Mouse (Mus musculus) kidney, postnatal 36 days (tissue): ENCODE measurements at regions not wholly inside any gene's neighbourhood (a gene's known extent, or its start where the extent isn't known, plus 50 kb on each side); places are given as distances from the start of the nearest gene placed in this dataset.

Experiments used
- DNase-seq, 2 experiments: peaks; one replicate each; pipeline ENCODE4 v3.0.0; 2021 to 2022; ENCODE audit warnings: mixed read lengths in 2 of 2

DNA sequence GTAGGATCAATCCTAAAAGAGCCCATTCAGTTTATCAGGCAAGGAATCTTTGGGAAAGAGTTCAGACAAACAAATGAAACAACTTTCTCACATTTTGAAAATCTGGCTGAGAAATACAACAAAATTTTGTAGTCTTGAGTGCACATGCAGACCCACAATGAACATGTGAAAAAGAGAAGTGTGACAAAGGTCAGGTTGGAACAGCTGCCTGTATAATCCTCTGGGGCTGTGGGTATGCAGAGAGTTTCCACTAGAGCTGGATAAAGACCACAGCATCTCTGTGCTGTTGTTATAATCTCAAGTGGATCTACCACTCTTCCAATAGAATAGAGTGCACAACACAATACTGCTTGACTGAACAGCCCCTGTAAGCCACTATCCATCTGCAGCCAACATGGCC, 482.3 kb downstream of the Irx1 start:
- no peak for DNase-seq

DNA sequence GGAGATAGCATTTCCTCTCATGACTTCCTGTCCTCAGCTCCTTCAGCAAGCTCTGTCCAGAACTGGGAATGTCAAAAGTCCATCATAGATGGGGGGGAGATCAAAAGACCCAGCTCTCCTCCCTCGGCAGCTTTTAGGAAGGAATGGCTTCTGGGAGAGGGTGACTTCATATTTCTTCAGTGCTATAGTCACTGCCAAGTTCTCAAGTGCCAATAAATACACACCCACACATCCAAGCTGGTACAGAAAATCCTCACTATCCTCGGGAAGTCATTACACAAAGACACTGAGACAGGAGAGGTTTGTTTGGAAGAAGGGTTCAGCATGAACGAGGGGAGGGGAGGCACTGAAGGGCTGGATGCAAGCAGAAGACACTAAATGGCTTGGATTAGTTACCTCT, 502.0 kb downstream of the Irx1 start:
- no peak for DNase-seq

DNA sequence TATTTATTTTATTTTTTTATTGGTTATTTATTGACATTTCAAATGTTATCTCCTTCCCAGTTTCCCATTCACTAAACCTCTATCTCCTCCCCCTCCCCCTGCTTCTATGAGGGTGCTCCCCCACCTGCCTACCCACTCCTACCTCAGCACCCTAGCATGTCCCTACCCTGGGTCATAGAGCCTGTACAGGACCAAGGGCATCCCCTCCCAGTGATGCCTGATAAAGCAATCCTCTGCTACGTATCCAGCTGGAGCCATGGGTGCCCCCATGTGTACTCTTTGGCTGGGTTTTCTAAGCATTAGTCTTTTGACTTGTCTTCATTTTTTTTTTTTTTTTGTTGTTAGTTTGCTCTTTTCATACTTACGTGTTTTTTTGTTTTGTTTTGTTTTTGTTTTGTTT, 502.9 kb downstream of the Irx1 start:
- DNase-seq: no peak

DNA sequence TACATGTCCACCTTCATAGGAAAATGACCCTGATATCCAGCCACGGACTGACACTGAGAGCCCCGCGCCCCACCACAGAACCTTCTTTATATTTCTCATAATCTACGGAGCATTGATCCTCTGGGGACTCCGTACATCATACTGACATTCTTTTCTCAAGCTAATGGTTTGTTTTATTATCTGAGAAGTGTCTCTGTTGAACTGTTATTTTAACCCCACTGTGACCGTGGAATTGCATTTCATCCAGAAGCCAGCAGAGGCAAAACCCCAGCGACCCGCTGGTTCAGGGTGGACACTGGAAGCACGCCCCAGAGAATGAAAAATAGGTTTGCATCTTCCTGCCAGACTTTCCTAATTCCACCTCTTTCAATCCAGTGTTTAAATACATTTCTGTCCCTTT, 503.4 kb downstream of the Irx1 start:
- DNase-seq: no peak

DNA sequence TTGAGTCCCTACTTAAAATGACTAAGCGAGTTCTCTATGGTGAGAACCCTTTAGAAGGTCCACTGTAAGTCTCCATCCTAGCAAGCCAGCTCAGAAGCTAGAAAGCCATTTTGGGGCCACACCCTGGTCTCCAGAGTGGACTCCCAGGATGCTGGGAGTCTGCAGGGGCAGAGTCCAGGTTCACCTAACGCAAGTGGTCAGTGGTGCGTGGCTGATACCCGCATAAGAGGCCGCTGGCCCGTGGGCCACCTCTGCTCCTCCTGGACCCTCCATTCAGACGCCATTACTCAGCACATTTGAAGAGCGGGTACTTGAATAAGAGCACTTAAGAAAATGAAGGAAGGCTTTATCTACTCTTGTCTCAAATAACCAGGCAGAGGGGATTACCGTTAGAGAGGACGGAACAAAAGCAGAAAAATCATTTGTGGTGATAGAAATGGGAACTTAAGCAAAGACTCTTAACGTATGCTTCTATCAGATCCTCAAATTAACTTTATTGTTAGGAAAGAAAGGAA, 504.4 kb downstream of the Irx1 start:
- DNase-seq: peak; percentile 26 to 52

DNA sequence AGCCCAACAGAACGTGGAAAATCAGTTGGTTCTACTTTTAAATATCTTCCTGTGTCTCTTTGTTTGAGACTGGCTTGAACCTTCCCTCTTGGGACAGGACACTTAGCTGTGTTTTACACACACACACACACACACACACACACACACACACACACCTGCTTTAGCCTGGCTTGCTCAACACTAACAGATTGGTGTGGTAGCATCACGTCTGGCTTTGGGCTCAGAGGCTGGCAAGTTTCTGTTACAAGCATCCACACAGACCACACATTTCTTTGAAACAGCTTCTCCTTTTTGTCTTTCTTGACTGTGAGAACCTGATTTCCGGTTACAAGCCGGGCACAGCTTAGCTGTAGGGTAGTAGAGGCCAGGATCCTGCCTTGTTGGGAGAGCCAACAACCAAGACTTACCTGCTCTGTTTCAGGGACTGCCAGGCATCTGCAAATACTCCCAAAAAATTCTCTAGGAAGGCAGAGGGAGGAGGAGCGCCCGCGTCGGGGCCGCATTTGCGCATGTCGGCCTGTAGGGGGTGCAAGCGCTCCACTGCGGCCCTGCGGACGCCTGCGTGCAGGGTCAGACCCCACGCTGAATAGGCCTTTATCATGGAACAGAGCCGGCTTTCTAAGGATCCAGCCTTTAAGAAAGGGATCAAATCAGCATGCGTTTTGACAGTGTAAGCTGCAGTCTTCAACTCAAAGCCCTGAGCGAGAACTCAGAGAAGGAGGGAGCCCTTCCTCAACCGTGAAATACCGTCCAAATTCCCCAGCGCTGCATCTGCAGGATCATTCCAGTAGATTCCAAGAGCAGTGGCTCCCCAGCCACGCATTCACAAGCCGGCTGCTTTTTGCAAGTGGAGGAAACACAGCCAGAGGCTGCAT, 505.2 kb downstream of the Irx1 start:
- peak; percentile 38 to 79 for DNase-seq

DNA sequence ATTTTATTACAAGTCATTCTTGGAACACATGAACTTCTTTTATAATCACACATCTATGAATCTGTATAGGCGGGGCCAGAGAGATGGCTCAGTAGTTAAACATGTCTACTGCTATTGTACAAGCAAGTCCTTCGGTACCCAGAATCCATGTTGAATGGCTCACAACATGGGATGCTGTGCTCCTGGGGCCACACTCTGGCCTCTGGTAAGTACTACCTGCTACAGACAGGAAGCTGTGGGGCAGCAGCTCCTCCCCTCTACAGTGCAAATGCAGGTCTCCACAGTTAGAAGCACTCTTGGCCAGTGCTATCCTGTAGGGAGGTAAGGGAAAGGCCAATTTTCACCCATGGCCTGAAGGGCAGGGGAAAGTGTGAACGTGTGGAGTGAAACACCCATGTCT, 506.0 kb downstream of the Irx1 start:
- no peak for DNase-seq

DNA sequence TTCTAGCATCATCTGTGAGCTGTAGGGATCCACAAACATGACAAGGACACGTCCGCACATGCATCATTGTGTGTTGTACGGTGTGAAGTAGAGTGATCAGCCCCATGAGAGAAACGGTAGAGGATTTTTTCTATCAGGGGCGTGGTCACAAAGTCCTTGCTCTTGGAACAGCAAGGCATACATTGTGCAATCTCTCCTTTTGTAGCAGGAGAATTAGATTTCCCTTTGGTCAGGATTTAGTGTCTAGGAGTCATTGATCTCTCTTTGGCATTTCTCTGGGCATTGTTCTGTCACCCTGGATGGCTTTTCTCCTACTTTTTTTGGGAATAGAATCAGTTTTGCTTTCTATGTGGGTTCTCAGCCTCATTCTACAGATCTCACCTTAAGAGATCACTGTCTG, 511.3 kb downstream of the Irx1 start:
- no peak for DNase-seq

DNA sequence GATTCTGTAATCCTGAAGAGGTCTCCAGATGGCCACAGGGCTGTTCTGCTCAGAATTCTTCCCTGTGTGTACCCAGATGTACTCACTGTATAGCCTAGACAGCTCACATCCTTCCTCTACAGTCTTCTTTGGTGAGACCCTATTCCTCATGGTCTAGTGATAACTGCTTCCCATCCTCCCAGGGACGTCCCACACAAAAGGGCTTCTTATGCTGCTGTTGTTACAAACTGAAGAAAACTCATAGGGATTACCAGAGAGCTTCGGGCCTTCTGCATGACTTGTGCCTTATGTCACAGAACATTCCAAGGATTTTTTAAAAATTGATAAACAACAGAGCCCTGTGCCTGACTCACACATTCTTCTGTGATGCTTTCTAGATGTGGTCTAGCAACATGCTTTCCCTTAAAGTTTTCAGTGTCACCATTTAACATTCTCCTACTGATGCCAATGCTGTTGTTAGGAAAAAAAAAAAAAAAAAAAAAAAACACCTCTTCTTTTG, 525.9 kb downstream of the Irx1 start:
- no peak for DNase-seq

DNA sequence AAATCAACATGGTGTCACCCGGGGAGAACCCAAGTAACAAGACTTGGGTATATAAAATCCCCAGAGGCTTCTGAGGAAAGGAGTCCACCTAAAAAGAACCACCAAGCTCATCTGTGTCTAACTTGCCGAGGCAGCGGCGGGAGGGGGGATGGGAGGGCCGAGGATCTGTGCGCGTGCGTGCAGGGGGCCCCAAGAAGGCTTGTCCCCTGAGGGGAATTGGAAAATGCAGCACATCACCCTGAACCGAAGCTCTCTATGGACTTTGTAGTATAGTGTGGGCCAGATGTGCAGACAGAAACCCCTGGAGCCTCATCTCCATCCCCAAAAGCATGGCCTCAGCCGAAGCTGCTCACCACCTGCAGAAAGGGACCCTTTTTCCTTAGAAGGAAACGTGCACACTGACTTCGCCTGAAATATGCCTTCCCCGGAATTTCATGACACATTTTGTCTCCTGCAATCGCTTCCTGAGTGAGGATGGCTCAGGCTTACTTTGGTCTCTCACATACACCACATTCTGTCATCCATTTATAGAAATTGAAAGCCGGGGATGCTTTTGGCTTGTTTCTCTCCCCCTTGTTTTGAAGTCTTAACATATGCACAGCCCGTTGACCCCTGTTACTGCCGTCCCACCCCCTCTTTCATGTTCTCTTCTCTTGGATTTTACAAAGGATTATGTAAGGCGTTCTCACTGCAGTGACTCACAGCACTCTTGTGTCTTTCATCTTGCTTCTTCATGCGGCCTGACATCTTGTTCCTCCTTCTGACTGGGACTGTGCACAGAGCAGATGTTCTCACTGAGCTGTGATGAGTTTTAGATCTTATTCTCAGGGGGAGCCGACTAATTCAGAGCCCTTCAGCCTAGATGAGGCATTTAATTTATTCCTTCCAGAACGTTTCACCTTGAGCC, 559.6 kb downstream of the Irx1 start:
- no peak for DNase-seq

DNA sequence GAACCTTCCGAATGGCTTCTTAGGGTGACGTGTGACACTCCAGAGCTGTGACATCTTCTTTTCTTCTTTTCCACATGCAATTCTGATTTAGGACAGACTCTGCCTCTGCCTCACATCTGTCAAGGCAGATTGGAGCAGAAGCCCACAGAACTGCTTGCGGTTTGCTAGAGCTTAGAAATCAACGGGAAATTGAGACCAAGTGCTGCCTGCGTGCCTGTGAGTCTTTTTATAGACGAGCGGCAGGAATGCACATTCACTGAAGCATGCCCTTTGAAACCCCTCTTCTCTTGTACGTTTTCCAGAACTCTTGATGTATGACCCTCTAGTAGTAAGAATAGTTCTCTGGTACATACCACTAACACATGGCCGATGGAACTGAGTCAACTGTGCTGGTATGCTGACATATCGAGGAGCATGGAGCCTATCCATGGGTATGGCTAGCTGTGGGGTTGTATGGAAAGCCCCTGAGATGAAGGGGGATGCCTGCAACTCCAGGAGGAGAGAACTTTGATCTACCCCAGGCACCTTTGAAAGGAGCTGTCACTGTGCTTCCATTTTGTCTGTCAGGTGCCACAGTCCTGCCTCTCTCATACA, 552.2 kb upstream of the Adamts16 start:
- no peak for DNase-seq

DNA sequence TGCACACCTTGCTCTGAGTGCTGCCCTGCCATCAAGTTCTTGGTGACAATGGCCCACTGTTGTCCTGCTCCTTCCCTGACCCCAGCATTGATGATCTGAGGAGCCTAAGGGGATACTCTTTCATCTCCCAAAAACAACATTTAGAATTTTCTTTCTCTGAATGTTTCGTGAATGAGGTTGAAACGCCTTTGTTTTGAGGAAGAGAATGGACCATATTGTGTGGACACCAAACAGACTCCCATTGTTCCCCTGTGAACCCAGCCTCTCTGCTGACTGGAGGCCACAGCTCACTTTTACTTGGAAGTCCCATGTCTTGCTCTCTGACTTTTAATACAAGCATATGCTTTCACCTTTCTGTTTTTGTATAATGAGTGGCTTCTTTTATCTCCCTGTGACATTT, 537.0 kb upstream of the Adamts16 start:
- DNase-seq: no peak

DNA sequence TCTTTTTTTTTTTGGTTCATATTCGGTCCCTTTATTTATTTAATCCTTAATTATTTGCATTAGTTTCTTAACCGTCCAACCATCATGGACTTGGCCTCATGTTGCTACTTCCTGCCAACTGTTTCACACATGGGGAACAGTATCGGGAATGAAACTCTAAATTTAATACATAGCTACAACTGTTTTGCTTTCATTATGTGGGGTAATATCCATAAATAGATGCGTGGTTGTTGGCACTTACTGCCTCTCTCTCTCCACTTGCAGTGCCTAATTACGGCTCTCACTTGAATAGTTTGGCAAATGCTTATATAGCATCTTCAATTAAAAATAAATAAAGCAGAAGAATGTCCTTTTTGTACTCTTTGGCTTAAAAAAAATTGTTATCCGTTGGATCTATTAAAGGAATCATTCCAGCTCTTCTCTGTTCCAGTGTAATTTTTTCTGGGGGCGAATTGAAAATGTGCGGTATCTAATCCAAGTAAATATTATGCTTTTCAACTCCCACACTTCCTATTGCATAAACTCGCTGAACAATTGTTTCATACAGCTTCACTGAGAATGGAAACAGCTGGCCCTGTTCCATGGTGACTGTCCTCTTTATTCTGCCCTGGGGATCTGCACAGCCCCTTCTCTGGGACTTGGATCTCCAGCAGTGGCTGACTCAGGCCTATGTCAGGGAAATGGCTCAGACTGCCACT, 534.4 kb upstream of the Adamts16 start:
- no peak for DNase-seq

DNA sequence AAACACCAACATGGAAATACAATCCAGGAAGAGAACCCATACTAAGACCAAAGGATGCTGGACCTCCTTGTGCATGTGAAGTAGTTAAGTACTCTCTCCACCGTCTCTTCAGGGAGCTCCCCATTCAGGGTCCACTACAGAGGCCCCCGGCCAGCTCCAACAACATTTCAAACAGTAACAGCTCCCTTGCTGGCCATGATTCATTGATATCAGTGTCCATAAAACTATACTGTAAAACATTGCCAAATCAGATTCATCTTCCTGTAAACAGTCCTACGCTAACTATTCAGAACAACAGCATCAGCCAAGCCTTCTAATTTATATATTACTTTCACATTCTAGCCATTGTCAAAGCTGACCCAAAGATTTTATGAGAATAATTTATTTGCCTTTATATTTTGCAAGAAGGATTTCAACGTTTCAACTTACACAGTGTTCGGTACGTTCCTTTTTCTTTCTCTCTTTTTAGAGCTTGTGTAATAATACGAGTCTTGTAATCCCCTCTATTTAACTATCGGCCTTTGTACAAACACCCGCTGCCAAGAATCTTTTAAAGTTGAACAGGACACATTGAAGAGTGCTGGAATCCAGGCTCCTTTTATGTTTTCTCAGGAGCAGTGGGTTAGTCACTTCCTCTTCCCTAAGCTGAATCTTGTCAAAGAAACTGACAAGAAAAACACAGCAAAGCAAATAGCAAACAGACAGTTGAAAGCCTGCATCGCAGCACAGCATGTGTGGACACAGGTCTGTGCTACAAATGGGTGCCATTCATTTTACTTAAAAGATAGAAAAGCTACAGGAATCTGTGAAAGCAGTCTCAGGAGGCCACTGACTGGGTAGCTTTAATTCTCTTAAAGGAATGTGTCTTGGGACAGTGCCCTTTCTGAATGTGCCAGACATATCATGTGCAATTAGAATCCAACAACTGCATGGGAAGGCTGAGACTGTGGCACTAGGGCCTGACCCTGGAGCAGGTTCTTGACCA, 531.4 kb upstream of the Adamts16 start:
- DNase-seq: no peak

DNA sequence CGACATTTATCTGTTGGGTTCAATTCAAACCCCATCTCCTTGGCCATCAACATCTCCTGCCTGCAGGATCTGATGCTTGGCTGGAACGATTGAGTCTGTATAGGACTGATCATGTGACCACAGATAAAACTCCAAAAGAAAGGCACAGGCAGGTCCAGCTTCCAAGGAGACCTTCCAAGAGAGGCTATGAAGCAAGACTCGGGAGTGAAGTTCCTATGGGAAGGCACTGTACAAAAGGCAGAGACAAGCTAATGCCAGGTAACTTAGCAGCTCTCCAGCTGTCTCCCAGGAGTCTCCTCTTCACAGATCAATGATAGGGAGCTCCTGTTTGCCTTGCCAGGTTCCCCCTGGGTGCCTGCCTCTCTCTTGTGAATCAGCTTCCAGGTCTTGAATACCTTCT, 528.2 kb upstream of the Adamts16 start:
- no peak for DNase-seq

DNA sequence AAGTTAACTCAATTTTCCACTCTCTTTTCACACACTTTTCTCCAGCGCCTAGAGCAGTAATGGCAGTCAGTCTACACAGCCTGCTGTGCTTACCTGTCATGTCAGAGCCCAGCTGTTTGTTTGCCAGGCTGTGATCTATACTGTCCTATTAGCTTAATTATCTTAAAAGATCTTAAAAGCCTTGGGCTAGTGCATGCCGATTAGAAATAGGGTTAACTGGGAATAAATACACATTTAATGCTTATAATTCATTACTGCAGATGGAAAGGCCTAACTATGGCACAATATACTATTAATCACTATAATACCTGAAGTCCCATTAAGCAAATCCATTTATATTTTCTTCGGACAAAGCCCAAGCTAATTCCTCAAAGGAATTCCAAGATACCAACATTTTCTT, 523.6 kb upstream of the Adamts16 start:
- DNase-seq: no peak

DNA sequence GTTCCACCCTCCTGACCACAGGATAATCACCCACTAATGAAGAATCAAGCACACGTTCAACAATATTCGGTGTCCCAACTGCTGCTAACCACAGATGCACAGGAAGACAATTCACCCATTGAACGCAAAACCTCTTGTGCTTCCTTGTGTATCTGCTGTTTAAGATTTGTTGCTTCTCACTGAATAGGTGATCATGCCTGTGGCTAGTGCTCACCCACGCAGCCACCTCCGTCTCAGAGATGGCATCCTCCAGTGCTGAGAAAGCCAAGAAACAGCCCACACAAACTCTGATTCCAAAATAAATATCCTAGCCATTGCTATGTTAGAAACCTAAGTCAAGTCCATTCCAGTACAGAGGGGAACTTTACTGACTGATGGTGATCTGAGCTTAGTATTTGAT, 520.7 kb upstream of the Adamts16 start:
- no peak for DNase-seq

DNA sequence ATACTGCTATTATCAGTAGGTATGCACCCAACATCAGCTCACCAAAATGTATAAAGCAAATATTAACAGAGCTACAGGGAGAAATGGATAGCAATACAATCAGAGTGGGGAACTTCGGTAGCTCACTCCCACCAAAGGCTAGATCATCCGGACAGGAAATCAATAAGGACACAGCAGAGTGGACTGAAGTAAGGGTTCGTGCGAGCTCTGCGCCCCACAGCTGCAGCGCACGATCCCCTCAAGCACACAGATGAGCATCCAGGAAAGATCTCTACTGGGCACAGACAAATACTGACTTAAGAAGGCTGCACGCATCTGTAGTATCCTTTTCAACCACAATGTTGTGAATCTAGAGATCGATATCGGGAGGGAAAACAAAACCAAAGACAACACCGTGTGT, 517.5 kb upstream of the Adamts16 start:
- DNase-seq: no peak

DNA sequence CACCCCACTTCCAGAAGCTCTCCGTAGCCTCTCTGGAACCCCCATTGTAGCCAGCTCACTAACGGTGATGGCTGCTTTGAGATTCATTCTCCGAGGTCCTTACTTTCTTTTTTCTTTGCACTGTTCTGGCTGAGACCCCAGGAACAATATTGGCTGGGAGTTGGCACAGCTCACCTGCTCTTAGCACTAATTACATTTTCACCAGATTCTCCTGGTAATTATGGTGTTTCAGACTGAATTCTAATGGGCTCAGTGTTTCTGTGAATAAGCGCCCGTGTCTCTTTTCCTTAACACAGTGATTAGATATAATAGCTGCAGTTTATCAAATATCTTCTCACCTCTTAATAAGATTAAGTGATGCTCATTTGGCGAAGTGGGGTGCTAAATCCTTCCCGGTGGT, 509.2 kb upstream of the Adamts16 start:
- no peak for DNase-seq

DNA sequence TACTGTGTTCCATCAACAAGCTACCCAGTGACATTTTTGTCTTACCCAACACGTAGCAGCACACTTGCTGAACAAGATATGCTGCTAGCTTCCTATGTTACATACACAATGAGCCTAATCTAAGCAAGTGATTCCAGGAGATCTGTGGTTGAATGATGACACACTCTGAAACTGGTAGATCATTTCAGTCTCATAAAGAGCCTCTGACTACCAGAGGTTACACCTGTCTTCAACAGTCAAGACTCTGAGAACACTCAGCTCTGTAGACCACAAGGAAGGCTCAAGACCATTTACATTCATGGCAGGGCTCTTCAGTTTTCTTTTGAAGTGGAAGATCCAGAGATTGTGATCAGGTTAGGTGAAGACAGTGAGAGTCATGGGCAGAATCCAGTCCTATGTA, 501.3 kb upstream of the Adamts16 start:
- no peak for DNase-seq

DNA sequence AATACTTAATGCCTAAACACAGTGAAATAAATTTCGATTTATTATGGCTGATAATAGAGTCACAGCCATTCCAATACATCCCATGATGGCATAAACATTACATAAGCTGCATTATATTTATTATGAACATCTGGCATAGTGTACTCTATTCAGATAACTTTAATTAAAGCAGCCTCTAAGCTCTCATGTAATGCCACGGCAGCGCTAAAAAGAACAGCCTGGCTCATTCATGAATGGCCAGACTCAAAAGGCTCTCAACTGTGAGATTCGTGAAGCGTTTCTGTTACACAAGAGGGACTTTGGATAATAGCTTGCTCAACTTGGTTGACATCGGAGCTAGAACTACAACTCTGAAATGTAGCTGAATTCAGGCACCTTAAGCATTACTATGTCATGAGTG, 497.1 kb upstream of the Adamts16 start:
- peak in 1 of 2 experiments; percentile 12 for DNase-seq
